ENCODE assay signal across 19 mouse cellular contexts in genomic region chr7:116288996-116289395, GRCm38 (mm10). TPM values are rescaled to one million over a fixed set of nuclear protein-coding genes. Genes with fewer than 3 reads are reported as not detected.
DNase-seq lines count a peak whose midpoint lies in the region; ATAC-seq and TF ChIP-seq lines count a peak whose summit lies in the region.
"Had no signal": no experiment of that assay in that cellular context is flagged by ENCODE, and none has a peak within 500 bp of the region (broad histone marks: within the 10 kb centered on the region; RNA-seq: fewer than 3 reads in every experiment).

No protein-coding gene starts in this region.

- no peaks in the 10 kb centered on the region for H3K27me3 ChIP-seq in liver, adult 2 months (ENCODE audit: control insufficient read depth, insufficient read depth, low read length)
- no peaks in the 10 kb centered on the region for H3K27me3 ChIP-seq in liver, embryonic 11.5 days (replicated peaks; ENCODE audit: control insufficient read depth, insufficient read depth, low read length)
- H3K27me3 ChIP-seq in kidney, embryonic 15.5 days = no peaks in the 10 kb centered on the region
- H3K27me3 ChIP-seq in liver, embryonic 15.5 days = no peaks in the 10 kb centered on the region
- no peaks in the 10 kb centered on the region for H3K27me3 ChIP-seq in hindbrain, embryonic 12.5 days
- H3K27me3 ChIP-seq: heart, embryonic 13.5 days; midbrain, embryonic 12.5 days had no signal

- H3K36me3 ChIP-seq in liver, adult 2 months (ENCODE audit: control insufficient read depth, insufficient read depth, low read length) = no peaks in the 10 kb centered on the region
- H3K36me3 ChIP-seq in liver, embryonic 11.5 days (ENCODE audit: control insufficient read depth, insufficient read depth, low read length) = no peaks in the 10 kb centered on the region
- H3K36me3 ChIP-seq in kidney, embryonic 15.5 days = no peaks in the 10 kb centered on the region
- no peaks in the 10 kb centered on the region for H3K36me3 ChIP-seq in liver, embryonic 15.5 days (replicated peaks)
- no peaks in the 10 kb centered on the region for H3K36me3 ChIP-seq in hindbrain, embryonic 12.5 days
- H3K36me3 ChIP-seq: heart, embryonic 13.5 days; limb, embryonic 10.5 days; midbrain, embryonic 12.5 days had no signal

- H3K27ac ChIP-seq in liver, adult 2 months (replicated peaks; ENCODE audit: insufficient read depth, low read depth, low read length) = no peak overlapping the region
- no peak overlapping the region for H3K27ac ChIP-seq in liver, embryonic 11.5 days (ENCODE audit: low read depth, low read length)
- H3K27ac ChIP-seq in kidney, embryonic 15.5 days = peak overlapping the region; percentile 54
- H3K27ac ChIP-seq in liver, embryonic 15.5 days (replicated peaks) = peak overlapping the region; percentile 78; the same call in 1 of the 2 replicates
- no peak overlapping the region for H3K27ac ChIP-seq in hindbrain, embryonic 12.5 days
- H3K27ac ChIP-seq: heart, embryonic 13.5 days; left cerebral cortex, adult 2 months; limb, embryonic 10.5 days; macrophage; midbrain, embryonic 12.5 days had no signal

- H3K4me1 ChIP-seq in liver, adult 2 months (ENCODE audit: control insufficient read depth, insufficient read depth, low read length) = peaks cover 27% of the 10 kb centered on the region
- peaks cover 48% of the 10 kb centered on the region for H3K4me1 ChIP-seq in liver, embryonic 11.5 days (replicated peaks; ENCODE audit: control insufficient read depth, insufficient read depth, low read length)
- H3K4me1 ChIP-seq in kidney, embryonic 15.5 days = peaks cover 57% of the 10 kb centered on the region
- H3K4me1 ChIP-seq in liver, embryonic 15.5 days (replicated peaks) = peaks cover 68% of the 10 kb centered on the region
- H3K4me1 ChIP-seq in hindbrain, embryonic 12.5 days = peaks cover 10% of the 10 kb centered on the region; the same call in 1 of the 2 replicates

- WGBS in liver, adult 2 months = 58% methylated on average over 3 of the region's 3 CpGs
- 74% methylated on average over 3 of the region's 3 CpGs for WGBS in liver, embryonic 11.5 days
- 77% methylated on average over 3 of the region's 3 CpGs for WGBS in kidney, embryonic 15.5 days
- WGBS in liver, embryonic 15.5 days (ENCODE audit: insufficient replicate concordance) = 62% methylated on average over 3 of the region's 3 CpGs
- 83% methylated on average over 3 of the region's 3 CpGs for WGBS in hindbrain, embryonic 12.5 days

- DNase-seq in liver, adult 2 months (ENCODE audit: extremely low read depth, low read depth, low spot score) = peak; percentile 51
- no peak for DNase-seq in liver, embryonic 11.5 days (ENCODE audit: low spot score)
- DNase-seq in neural tube, embryonic 10.5 days (ENCODE audit: extremely low spot score, low spot score) = no peak
- DNase-seq in right cerebral cortex, postnatal 25 days = no peak
- DNase-seq: adrenal gland, postnatal 10 days; cerebellum, adult 11 months; cerebellum, postnatal 14 days; gastrocnemius, postnatal 36 days; lung, embryonic 14.5 days; right cerebral cortex, postnatal 4 days; thymus, postnatal 36 days had no signal

- H3K9me3 ChIP-seq in liver, embryonic 11.5 days (ENCODE audit: control insufficient read depth, low read length) = no peaks in the 10 kb centered on the region
- no peaks in the 10 kb centered on the region for H3K9me3 ChIP-seq in kidney, embryonic 15.5 days (replicated peaks)
- no peaks in the 10 kb centered on the region for H3K9me3 ChIP-seq in liver, embryonic 15.5 days (replicated peaks)
- no peaks in the 10 kb centered on the region for H3K9me3 ChIP-seq in hindbrain, embryonic 12.5 days (replicated peaks)
- H3K9me3 ChIP-seq: heart, embryonic 13.5 days; limb, embryonic 10.5 days; midbrain, embryonic 12.5 days had no signal

- no peak overlapping the region for H3K4me2 ChIP-seq in liver, embryonic 11.5 days
- H3K4me2 ChIP-seq in kidney, embryonic 15.5 days = no peak overlapping the region
- no peak overlapping the region for H3K4me2 ChIP-seq in liver, embryonic 15.5 days
- no peak overlapping the region for H3K4me2 ChIP-seq in hindbrain, embryonic 12.5 days (replicated peaks)
- H3K4me2 ChIP-seq: heart, embryonic 13.5 days; lung, embryonic 14.5 days; midbrain, embryonic 12.5 days had no signal

- peaks cover 7% of the 10 kb centered on the region; the same call in 1 of the 2 replicates for H3K79me2 ChIP-seq in liver, adult 2 months (ENCODE audit: control insufficient read depth, insufficient read depth, low read length)

- no peak overlapping the region for H3K9ac ChIP-seq in liver, adult 2 months (ENCODE audit: low read depth, low read length)
- H3K9ac ChIP-seq in liver, embryonic 11.5 days (ENCODE audit: low read depth, low read length) = no peak overlapping the region
- no peak overlapping the region for H3K9ac ChIP-seq in kidney, embryonic 15.5 days
- H3K9ac ChIP-seq in liver, embryonic 15.5 days = no peak overlapping the region
- H3K9ac ChIP-seq in hindbrain, embryonic 12.5 days = no peak overlapping the region
- H3K9ac ChIP-seq: heart, embryonic 13.5 days; lung, embryonic 14.5 days; midbrain, embryonic 12.5 days had no signal

- no peak for ATAC-seq in liver, embryonic 11.5 days (replicated peaks; ENCODE audit: low FRiP score)
- no peak for ATAC-seq in kidney, embryonic 15.5 days (replicated peaks; ENCODE audit: low FRiP score)
- no peak for ATAC-seq in liver, embryonic 15.5 days (ENCODE audit: insufficient read depth)
- no peak for ATAC-seq in hindbrain, embryonic 12.5 days (ENCODE audit: low FRiP score)

- TF ChIP-seq POLR2A in liver, adult 2 months (IDR thresholded peaks at IDR 0.05; ENCODE audit: extremely low read depth, insufficient read depth, low read length) = no peak

- no peak for TF ChIP-seq CTCF in liver, adult 2 months (IDR thresholded peaks at IDR 0.05; ENCODE audit: low read depth, low read length)

- no peak overlapping the region for H3K4me3 ChIP-seq in liver, adult 2 months (ENCODE audit: insufficient read depth, low read depth, low read length)
- no peak overlapping the region for H3K4me3 ChIP-seq in liver, embryonic 11.5 days (ENCODE audit: low read depth, low read length)
- no peak overlapping the region for H3K4me3 ChIP-seq in kidney, embryonic 15.5 days (replicated peaks)
- no peak overlapping the region for H3K4me3 ChIP-seq in liver, embryonic 15.5 days (replicated peaks)
- H3K4me3 ChIP-seq in hindbrain, embryonic 12.5 days = no peak overlapping the region
- H3K4me3 ChIP-seq: heart, embryonic 13.5 days; left cerebral cortex, adult 2 months; limb, embryonic 10.5 days; midbrain, embryonic 12.5 days had no signal

RNA-seq across cellular contexts. Expression of gene Plekha7, which starts 19.2 kb away (rescaled TPM):
- 2.2 and 2.3 TPM in 2 replicates for total RNA-seq in liver, adult 2 months (2014; rRNA removed)
- polyA plus RNA-seq in liver, adult 2 months (2012; rRNA removed) = 2.7 and 2.9 TPM in 2 replicates
- 4.9 and 7.9 TPM in 2 replicates for polyA plus RNA-seq in liver, embryonic 11.5 days (2014; fragmentation: Nextera tagmentation; extraction: Ambion mirVana)
- polyA plus RNA-seq in kidney, embryonic 15.5 days (2015; fragmentation: Nextera tagmentation; extraction: Ambion mirVana) = 14.1 and 14.4 TPM in 2 replicates
- polyA plus RNA-seq in liver, embryonic 15.5 days (2015; fragmentation: Nextera tagmentation; extraction: Ambion mirVana) = 3.4 and 3.7 TPM in 2 replicates
- 10.7 and 12.5 TPM in 2 replicates for polyA plus RNA-seq in hindbrain, embryonic 12.5 days (2016; fragmentation: Nextera tagmentation; extraction: Ambion mirVana)

RNA-seq across cellular contexts. Expression of gene Rps13, which starts 45.0 kb away (rescaled TPM):
- total RNA-seq in liver, adult 2 months (2014; rRNA removed) = 125 and 171 TPM in 2 replicates
- 107 and 198 TPM in 2 replicates for polyA plus RNA-seq in liver, adult 2 months (2012; rRNA removed)
- polyA plus RNA-seq in liver, embryonic 11.5 days (2014; fragmentation: Nextera tagmentation; extraction: Ambion mirVana) = 1,069 and 1,113 TPM in 2 replicates
- 840 and 852 TPM in 2 replicates for polyA plus RNA-seq in kidney, embryonic 15.5 days (2015; fragmentation: Nextera tagmentation; extraction: Ambion mirVana)
- polyA plus RNA-seq in liver, embryonic 15.5 days (2015; fragmentation: Nextera tagmentation; extraction: Ambion mirVana) = 411 and 421 TPM in 2 replicates
- 569 and 639 TPM in 2 replicates for polyA plus RNA-seq in hindbrain, embryonic 12.5 days (2016; fragmentation: Nextera tagmentation; extraction: Ambion mirVana)

Comparison
In these comparisons a context has a peak if more than half of its experiments do, and no peak if none do; other contexts are left out.
1. H3K27ac ChIP-seq: peak in kidney, embryonic 15.5 days (single experiment) and liver, embryonic 15.5 days (single experiment); none in liver, adult 2 months (single experiment), liver, embryonic 11.5 days (single experiment) and hindbrain, embryonic 12.5 days (single experiment).